Mouse (Mus musculus) cerebellum, postnatal 36 days (tissue): ENCODE results near the gene Rergl.

ENCODE experiments used
- DNase-seq, 2 experiments: peaks; one replicate each; pipeline ENCODE4 v3.0.0; 2021 to 2022; ENCODE audit warnings: mixed read lengths in 2 of 2

Rergl gene

DNA sequence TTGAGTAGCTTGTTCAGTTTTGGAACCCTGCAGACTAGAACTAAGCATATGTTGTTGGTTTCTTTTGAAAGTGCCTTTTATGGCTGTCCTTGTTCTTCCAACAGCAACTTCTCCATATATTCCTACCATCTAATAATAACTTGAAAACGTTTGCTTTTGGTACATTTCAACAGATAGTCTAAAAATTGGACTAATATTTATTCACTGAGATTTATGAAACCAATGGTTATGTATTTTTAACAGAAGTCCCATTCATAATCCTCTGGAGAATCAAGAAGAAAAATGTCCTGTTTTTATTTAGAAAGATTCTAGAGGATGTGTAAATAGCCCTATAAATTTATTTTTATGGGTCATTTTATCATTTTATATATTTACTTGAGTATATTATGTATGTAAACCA is at the start of gene Rergl:
TSS of gene Rergl (minus strand) at position 101 of the 400 bp plus-strand sequence.
- no peak for DNase-seq

DNA sequence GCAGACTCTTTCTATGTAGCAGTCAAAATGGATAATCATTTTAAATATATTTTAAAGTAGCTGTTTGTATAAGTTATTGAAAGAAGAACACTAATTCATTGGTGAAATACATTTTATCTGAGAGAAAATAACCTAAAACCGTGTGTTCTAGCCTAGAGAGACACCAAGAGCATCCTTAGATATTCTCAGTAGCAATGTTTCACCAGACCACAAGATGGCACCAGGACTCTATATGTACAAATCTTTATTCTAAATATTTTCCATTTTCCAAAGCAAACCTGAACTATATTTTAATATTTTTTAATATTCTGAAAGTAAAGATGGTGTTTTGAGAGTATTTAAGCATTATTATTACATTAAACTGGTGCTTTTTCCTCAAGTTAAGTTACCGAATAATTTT is 36.7 kb upstream of the Rergl start:
- no peak for DNase-seq

DNA sequence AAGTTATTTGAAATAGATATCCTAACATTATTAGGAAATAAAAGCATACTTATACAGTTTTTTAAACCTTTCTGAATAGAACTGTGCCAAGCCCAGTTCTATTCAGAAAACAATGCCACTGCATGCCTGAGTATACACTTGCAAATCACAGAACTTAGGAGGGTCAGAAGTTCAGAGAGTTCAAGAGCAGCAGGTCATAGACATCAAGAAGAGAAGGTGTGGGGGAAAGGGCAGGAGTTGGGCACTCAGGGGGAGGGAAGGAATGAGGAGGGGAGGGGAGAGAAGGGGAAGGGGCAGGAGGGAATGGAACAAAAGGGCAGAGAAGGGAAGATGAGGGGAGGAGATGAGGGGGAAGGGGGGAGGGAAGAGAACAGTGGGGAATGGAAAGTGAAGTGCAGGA is 23.6 kb upstream of the Rergl start:
- DNase-seq, result no peak

DNA sequence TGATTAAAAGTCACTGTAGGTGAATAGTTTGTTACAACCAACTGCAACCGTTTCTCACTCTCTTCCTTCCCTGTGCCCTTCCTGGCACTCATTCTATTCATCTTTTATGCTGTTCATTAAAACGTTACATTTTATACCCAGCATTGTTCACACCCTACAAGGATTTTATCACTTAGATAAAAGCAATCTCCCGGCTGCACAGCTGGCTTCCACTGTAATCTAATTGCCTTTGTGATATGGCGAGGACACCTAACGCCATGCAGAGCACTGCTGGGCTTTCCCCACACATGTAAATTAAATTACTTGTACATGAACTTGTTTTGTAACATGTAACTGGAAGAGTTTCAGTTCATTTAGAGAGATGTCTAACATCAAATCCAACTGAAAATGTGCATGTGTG is 22.5 kb upstream of the Rergl start:
- no peak for DNase-seq

DNA sequence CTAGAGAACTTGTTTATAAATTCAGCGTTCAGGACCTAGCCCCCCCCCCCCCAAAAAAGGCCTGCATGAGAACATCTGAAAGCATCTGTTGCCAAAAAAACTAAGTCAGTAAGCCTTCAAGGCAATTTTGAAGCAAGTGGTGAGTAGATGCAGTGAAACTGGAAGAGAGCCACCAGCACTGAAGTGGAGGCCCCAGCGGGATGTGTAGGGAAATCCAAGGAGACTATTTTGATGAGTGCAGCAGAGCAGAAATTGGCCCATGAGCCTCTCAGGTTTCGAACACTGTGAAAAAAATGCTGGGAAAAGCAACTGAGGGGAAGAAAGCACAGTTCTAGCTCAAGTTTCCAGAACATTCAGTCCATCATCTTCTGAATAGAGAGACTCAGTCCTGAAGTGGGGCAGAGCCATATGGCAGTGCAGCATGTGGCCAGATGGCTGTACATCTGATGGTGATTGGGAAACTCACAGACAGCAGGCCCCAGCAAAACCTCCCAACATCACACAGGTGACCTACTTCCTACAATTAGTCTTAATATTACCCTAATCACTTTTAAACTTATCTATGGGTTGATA is 13.2 kb upstream of the Rergl start:
- peak; percentile 56 to 59 for DNase-seq

DNA sequence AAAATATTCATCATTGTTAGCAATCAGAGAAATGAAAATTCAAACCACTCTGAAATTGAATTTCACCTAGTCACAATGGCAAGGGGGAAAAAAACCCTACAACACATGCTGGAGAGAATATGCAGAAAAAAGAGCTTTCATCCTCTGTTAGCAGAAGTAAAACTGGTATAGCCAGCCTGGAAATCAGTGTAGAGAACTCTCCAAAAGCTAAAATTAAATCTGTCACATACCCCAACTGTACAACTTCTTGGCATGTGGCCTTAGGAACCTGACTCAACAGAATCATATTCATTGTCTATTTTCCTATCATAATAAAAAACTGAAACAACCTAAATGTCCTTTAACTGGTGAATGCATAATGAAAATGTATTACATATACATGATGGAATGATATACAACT is 22.0 kb downstream of the Rergl start:
- DNase-seq, result no peak

DNA sequence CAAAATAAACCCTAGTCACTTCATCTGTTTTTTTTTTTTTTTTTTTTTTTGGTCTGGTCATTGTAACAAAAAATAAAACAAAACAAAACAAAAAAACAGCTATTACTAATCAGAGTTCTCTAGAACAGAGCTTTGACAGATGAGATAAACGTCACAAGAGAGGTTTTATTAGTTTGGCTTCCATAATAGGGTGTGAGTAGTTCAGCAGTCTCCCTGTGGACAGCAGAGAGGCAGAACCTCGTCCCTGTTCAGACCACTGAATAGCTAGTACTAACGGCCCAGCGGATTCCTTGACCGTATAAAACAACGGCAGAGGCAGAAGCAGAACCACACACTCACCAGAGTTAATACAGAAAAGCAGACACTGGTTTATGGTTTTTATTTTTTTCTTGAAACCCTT is 36.8 kb downstream of the Rergl start:
- no peak for DNase-seq

DNA sequence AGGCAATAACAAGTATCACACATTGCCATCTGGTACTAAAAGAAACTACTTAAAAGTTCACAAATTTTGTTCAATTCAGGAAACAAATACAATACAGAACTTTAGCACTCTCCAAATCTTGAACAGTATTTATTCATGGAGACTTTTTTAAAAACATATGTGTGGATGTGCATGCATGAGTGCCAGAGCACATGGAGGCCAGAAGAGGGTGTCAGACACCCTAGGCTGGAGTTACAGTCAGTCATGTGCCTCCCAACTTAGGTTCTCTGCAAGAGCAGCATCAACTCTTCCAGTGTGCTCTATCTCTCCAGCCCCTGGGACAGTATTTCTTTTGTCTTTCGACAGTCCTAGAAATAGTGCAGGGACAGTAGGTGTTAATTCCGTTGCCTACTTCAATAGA is 37.5 kb downstream of the Rergl start:
- DNase-seq, result no peak

DNA sequence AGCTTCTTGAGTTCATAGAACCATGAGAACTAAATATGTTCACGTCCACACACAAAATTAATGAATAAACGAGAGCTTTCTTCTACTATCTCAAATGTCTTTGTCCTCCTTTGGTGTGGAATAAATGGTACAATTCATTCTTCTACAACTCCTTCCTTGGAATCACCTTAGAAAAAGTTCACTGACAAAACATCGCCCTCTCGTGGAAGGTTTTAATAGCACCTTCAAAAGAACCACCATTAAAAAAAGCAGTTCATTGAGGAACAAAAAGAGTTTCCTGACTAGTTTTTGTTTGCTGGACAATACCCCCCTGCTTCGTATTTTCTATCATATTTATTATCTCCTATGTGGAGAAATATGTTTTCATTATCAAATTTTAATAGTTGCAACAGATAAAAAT is 40.7 kb downstream of the Rergl start:
- no peak for DNase-seq

DNA sequence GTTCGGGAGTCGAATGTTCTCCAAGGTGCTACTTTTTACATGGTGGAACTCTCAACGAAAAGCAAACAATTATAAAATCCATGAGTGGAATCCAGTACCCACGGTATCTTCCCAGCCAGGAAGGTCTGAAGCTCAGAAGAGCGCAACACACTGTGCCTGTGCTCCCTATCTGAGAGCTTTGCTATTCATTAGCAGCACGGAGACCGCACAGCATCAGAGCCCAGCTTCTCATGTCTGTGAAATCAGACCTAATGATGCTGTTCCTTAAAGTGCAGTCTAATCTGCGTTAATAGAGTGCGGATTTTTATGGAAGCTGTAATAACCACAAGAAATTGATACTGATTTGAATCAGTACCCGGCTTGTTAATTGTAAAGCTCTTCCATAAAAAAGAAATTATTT is 41.3 kb downstream of the Rergl start:
- no peak for DNase-seq

DNA sequence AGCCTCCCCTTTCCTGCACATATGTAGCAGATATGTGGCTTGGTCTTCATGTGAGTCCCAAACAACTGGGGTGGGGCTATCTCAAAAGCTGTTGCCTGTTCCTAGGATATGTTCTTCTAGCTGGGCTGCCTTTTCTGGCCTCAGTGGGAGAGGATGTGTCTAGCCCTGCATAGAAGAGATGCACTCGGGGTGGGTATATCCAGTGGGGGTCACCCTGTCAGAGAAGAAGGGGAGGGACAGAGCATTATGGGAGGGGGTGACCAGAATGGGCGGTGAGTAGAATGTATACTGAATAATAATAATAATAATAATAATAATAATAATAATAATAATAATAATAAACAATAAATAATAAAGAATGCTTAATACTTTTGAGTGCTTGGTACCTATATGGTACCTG is 57.8 kb downstream of the Rergl start:
- DNase-seq, result no peak
